ENCODE assay signal across 8 mouse cellular contexts in genomic region chr10:127620406-127621190, GRCm38 (mm10). TPM values are rescaled to one million over a fixed set of nuclear protein-coding genes. Genes with fewer than 3 reads are reported as not detected.
A peak's percentile ranks its signal among the peaks of the same experiment; 100 is the strongest.
DNase-seq lines count a peak whose midpoint lies in the region; ATAC-seq lines count a peak whose summit lies in the region.

Lrp1 (minus strand) TSS chr10:127621148.

- no peaks in the 10 kb centered on the region for H3K27me3 ChIP-seq in embryonic facial prominence, embryonic 12.5 days
- H3K27me3 ChIP-seq in heart, embryonic 12.5 days (replicated peaks) = no peaks in the 10 kb centered on the region
- no peaks in the 10 kb centered on the region for H3K27me3 ChIP-seq in lung, embryonic 16.5 days (ENCODE audit: control insufficient read depth, insufficient read depth, low read depth, low read length)
- H3K27me3 ChIP-seq in stomach, embryonic 15.5 days (replicated peaks) = no peaks in the 10 kb centered on the region

- no peaks in the 10 kb centered on the region; the same call in 1 of the 2 replicates for H3K36me3 ChIP-seq in embryonic facial prominence, embryonic 12.5 days
- no peaks in the 10 kb centered on the region for H3K36me3 ChIP-seq in heart, embryonic 12.5 days
- no peaks in the 10 kb centered on the region for H3K36me3 ChIP-seq in lung, embryonic 16.5 days (ENCODE audit: control insufficient read depth, insufficient read depth, low read length)
- H3K36me3 ChIP-seq in stomach, embryonic 15.5 days = no peaks in the 10 kb centered on the region

- WGBS in embryonic facial prominence, embryonic 12.5 days = 1% methylated on average over 18 of the region's 32 CpGs
- WGBS in heart, embryonic 12.5 days = under 1% methylated on average over 29 of the region's 32 CpGs
- WGBS in lung, embryonic 16.5 days = under 1% methylated on average over 21 of the region's 32 CpGs
- 3% methylated on average over 24 of the region's 32 CpGs for WGBS in stomach, embryonic 15.5 days

- no peak for ATAC-seq in frontal cortex, adult (ENCODE audit: low TSS enrichment)
- peak; percentile 84 for ATAC-seq in embryonic facial prominence, embryonic 12.5 days (ENCODE audit: insufficient number of reproducible peaks, insufficient read depth, low FRiP score, low TSS enrichment)
- ATAC-seq in heart, embryonic 12.5 days (ENCODE audit: insufficient number of reproducible peaks, low FRiP score) = peak; percentile 70
- ATAC-seq in lung, embryonic 16.5 days (ENCODE audit: low read depth) = peak; percentile 65
- peak; percentile 55 for ATAC-seq in stomach, embryonic 15.5 days (ENCODE audit: insufficient read depth, low FRiP score, low read depth)

- H3K4me1 ChIP-seq in embryonic facial prominence, embryonic 12.5 days = peaks cover 44% of the 10 kb centered on the region
- peaks cover 53% of the 10 kb centered on the region for H3K4me1 ChIP-seq in heart, embryonic 12.5 days (replicated peaks)
- peaks cover 36% of the 10 kb centered on the region for H3K4me1 ChIP-seq in lung, embryonic 16.5 days (replicated peaks; ENCODE audit: control insufficient read depth, insufficient read depth, low read length)
- peaks cover 46% of the 10 kb centered on the region for H3K4me1 ChIP-seq in stomach, embryonic 15.5 days

- H3K4me2 ChIP-seq in embryonic facial prominence, embryonic 12.5 days (replicated peaks) = peak within 1 kb of the TSS; percentile 81
- peak within 1 kb of the TSS; percentile 98 for H3K4me2 ChIP-seq in heart, embryonic 12.5 days
- H3K4me2 ChIP-seq in lung, embryonic 16.5 days (ENCODE audit: low read depth, low read length) = peak within 1 kb of the TSS; percentile 88
- H3K4me2 ChIP-seq in stomach, embryonic 15.5 days = peak within 1 kb of the TSS; percentile 86

- H3K4me3 ChIP-seq in embryonic facial prominence, embryonic 12.5 days = peak within 1 kb of the TSS; percentile 85
- H3K4me3 ChIP-seq in heart, embryonic 12.5 days = peak within 1 kb of the TSS; percentile 77
- H3K4me3 ChIP-seq in lung, embryonic 16.5 days (ENCODE audit: low read length) = peak within 1 kb of the TSS; percentile 68
- H3K4me3 ChIP-seq in stomach, embryonic 15.5 days (replicated peaks) = peak within 1 kb of the TSS; percentile 69

- H3K9me3 ChIP-seq in embryonic facial prominence, embryonic 12.5 days = no peaks in the 10 kb centered on the region
- no peaks in the 10 kb centered on the region for H3K9me3 ChIP-seq in heart, embryonic 12.5 days (replicated peaks)
- no peaks in the 10 kb centered on the region for H3K9me3 ChIP-seq in lung, embryonic 16.5 days (ENCODE audit: control insufficient read depth, low read length)
- H3K9me3 ChIP-seq in stomach, embryonic 15.5 days = no peaks in the 10 kb centered on the region

- H3K9ac ChIP-seq in embryonic facial prominence, embryonic 12.5 days = peak within 1 kb of the TSS; percentile 90
- H3K9ac ChIP-seq in heart, embryonic 12.5 days = peak within 1 kb of the TSS; percentile 73
- H3K9ac ChIP-seq in lung, embryonic 16.5 days (ENCODE audit: low read length) = peak within 1 kb of the TSS; percentile 78
- H3K9ac ChIP-seq in stomach, embryonic 15.5 days = peak within 1 kb of the TSS; percentile 87

- H3K27ac ChIP-seq in embryonic facial prominence, embryonic 12.5 days = peak within 1 kb of the TSS; percentile 98
- H3K27ac ChIP-seq in heart, embryonic 12.5 days (ENCODE audit: poor library complexity, severe bottlenecking) = peak within 1 kb of the TSS; percentile 98
- peak within 1 kb of the TSS; percentile 99 for H3K27ac ChIP-seq in lung, embryonic 16.5 days (ENCODE audit: low read length)
- peak within 1 kb of the TSS; percentile 99 for H3K27ac ChIP-seq in stomach, embryonic 15.5 days

- no peak for DNase-seq in frontal cortex, adult 2 months (ENCODE audit: extremely low spot score in 1 of 2, low spot score in 1 of 2)
- peak; percentile 62 for DNase-seq in R1 (ENCODE audit: low read depth, low spot score)
- DNase-seq in layer of hippocampus, adult 18-20 months (ENCODE audit: low spot score in 2 of 2) = no peak

RNA-seq across cellular contexts. Expression of gene Lrp1, which starts in this region (rescaled TPM):
- polyA plus RNA-seq in frontal cortex, adult 2 months (2012; rRNA removed) = 279 and 283 TPM in 2 replicates
- polyA plus RNA-seq in embryonic facial prominence, embryonic 12.5 days (2016; fragmentation: Nextera tagmentation; extraction: Ambion mirVana) = 115 TPM in 2 replicates
- 43.3 and 46.1 TPM in 2 replicates for polyA plus RNA-seq in heart, embryonic 12.5 days (2016; fragmentation: Nextera tagmentation; extraction: Ambion mirVana)
- 100 to 1,000 TPM; 284 to 294 TPM for total RNA-seq in layer of hippocampus, adult 18-20 months (2021)
- 78.9 and 83.6 TPM in 2 replicates for polyA plus RNA-seq in lung, embryonic 16.5 days (2015; fragmentation: Nextera tagmentation; extraction: Ambion mirVana)
- polyA plus RNA-seq in stomach, embryonic 15.5 days (2015; fragmentation: Nextera tagmentation; extraction: Ambion mirVana) = 77.0 and 87.0 TPM in 2 replicates
